Mouse (Mus musculus): ENCODE data around the gene Map3k1. TPM values are rescaled to one million over a fixed set of nuclear protein-coding genes. Genes with fewer than 3 reads are reported as not detected.

The Map3k1 gene
- 10 to 100 TPM; 82.1 to 87.5 TPM for total RNA-seq (2021)
- long read RNA-seq, experiment 1, partial matches to known transcripts, result 3 of 4 reads
- long read RNA-seq, experiment 1, other reads (novel, unspliced or antisense), result 1 of 4 reads
- long read RNA-seq, experiment 2, full-length matches to known transcripts, result 2 of 14 reads
- long read RNA-seq, experiment 2, partial matches to known transcripts, result 6 of 14 reads
- long read RNA-seq, experiment 2, other reads (novel, unspliced or antisense), result 6 of 14 reads

GRCm38 (mm10) chr13:111808637-111809465 lies at the start of gene Map3k1:
Gene Map3k1 (minus strand): TSS chr13:111808993.
- DNase-seq (ENCODE audit: low spot score in 2 of 2), result no peak

DNA sequence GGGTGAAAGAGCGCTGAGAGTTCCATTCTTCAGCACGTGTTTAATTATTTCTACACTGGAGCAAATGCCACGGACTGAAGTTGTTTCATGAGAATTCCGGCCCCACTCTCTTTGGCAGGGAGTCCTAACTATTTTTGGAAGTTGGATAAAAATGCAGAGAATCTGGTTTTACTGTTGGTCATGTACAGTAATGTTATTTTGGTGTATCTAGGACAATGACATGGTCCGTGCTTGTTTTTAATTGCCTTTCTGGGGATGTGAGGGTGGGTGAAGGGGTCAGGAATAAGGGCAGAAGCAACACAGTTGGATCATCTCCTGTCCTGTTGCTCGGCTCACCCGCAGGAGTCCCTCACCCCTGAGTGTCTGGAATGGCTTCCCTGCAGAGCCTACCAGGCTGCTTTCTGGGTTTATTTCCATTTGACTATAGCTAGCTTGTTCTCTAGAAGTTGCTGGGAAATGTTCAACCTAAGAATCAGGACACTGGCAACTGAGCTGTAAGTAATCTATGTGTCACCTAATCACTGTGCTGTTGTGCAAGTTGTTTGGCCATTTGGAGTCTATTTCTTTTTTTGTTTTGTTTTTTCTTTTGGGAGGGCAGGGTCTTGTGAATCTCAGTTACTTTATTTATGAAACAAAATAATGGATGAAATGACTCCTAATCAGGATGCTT lies 48.1 kb upstream of the Map3k1 start:
- no peak for DNase-seq (ENCODE audit: low spot score in 2 of 2)

DNA sequence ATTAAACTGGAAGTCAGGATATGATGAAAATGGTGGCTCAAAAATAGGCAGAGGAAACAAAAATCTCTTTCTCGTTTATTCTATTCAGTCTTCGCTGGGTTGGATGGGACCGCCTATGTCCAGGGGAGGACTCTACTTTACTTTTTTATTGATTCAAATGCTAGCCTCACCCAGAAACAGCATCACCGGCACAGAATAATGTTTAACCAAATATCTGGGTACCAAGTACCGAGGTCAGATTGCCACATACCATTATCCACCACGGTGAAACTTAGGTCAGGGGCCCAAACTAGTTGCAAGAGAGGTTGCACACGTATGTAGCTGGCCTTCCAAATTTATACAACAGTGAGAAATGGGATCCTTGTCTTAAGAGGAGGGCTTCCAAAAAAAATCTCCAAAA lies 47.4 kb upstream of the Map3k1 start:
- no peak for DNase-seq (ENCODE audit: low spot score in 2 of 2)

- no peak for DNase-seq (ENCODE audit: low spot score in 2 of 2)
Measured at GRCm38 (mm10) chr13:111852451-111853224, 43.8 kb upstream of the Map3k1 start.

DNA sequence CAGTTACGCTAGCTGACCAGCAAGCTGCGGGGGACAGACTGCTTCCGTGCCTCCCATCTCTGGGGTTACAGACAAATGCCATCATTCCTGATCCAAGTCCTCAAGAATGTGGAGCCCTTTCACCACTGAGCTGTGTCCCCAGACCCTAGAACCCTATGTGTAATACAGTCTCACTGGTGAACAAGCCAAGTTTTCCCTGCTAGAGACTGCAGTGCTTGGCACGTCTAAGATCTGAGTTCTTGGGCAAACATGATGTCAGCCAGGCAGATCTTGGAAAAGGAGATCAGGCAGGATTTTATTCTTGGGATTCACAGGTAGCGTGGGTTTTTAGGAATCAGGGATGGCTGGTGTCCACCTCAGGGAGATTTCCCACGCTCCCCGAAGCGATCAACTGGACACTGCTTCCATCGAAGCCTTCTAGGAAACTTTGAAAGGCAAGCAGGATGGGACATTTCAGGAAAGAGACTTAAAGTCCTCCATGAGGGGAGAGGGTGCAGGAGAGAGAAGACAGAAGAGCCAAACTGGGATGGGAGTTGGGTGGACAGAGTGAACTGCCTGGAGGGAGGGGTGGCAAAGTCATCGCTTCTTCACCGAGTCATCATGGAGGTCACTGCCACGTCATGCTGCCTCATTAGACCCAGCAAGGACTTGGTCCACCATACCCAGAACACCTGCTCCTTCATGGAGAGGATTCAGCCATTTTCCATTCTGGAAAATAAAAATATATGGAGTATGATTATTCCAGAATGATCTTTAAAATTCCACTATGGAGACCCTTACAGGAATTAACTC lies 41.4 kb upstream of the Map3k1 start:
- DNase-seq (ENCODE audit: low spot score in 2 of 2), result no peak

DNA sequence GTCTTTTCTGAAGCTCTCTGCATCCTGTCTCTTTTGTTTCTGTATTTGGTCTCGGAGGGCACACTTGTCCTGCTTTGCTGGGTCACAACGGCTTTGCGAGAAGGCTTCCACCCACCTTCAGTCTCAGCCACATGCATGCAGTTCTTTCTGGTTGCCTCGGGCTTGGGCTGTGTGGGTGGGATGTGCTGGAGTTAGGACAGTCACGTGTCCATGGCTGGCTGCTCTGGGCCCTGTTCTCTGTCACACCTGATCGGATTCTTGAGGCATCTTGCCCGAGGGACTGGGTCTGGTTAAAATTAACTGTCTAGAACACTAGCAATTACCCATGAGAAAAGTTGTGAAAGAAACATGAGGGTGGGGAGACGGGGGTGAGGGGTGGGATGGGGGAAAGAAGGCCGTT lies 36.7 kb upstream of the Map3k1 start:
- DNase-seq (ENCODE audit: low spot score in 2 of 2), result no peak

GRCm38 (mm10) chr13:111844313-111844712 lies 35.5 kb upstream of the Map3k1 start:
- DNase-seq (ENCODE audit: low spot score in 2 of 2), result no peak

DNA sequence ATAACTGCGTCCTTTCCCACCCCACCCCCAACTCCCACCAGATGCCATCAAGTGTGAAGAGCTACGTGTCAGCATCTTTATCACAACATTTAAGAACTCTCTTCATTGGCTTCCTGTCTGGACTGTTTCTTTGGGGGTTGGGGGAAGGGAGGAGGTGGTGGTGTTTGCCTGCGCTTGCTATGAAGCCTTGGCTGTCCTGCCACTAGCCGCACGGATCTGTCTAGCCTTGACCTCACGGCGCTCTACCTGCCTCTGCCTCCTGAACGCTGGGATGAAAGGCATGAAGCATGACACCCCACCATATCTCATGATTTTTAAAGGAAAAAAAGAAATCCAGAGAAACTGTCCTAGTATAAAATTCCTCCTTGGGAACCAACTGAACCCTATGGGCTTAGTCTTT lies 27.0 kb upstream of the Map3k1 start:
- DNase-seq (ENCODE audit: low spot score in 2 of 2), result no peak

- DNase-seq (ENCODE audit: low spot score in 2 of 2), result no peak
Measured at GRCm38 (mm10) chr13:111834613-111835012, 25.8 kb upstream of the Map3k1 start.

DNA sequence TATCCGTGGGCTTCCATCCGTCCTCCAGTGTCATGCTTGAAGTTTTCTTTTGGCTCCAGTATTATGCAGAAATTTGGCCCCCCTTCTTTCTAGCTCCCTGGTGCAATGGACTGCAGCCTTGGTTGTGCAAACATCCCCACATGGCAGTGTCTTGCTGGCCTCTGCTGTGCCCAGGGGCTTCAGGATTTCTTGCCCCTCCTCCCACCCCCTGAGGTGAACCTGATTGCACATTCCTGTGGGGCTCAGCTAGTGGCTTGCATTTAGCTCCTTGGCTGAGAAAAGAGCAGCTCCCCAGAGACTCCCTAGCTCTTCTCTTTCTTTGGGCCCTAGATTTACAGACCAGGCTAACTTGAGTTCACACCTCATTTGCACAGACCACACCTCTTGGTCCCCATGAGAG lies 20.7 kb upstream of the Map3k1 start:
- DNase-seq (ENCODE audit: low spot score in 2 of 2), result no peak

DNA sequence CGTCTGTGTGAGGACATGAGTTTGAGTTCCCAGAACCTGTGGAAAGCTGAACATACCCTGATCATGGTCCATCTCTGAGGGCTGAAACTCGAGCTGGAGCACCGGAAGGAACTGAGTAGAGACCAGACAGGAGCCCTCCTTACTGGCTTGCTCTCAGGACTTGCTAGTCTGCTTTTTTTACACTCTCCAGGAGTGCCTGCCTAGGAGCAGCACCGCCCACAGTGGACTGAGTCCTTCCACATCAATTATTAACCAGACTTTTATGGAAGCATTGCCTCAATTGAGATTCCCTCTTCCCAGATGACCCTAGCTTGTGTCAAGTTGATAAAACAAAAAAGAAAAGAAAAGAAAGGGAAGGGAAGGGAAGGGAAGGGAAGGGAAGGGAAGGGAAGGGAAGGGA lies 18.7 kb upstream of the Map3k1 start:
- DNase-seq (ENCODE audit: low spot score in 2 of 2), result no peak

DNA sequence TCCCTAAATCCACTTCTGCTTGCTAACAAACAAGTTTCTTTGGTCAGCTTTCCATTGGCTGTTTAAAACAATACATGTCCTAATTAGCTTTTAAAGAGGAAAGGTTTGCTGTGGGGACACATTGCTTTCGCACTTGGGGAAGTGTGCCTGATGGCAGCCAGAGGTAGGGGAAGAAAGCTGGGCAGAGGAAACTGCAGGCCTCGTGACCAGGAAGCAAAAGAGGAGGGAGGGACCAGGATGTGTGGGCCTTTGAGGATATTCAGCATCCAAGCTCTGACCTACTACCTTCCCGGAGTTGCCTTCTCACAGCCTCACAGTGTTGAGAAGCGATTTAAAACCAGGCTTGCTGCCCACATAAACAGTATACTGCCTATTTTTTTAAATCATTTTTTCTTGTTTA lies 15.4 kb upstream of the Map3k1 start:
- DNase-seq (ENCODE audit: low spot score in 2 of 2), result no peak

GRCm38 (mm10) chr13:111821727-111822375 lies 13.1 kb upstream of the Map3k1 start:
- no peak for DNase-seq (ENCODE audit: low spot score in 2 of 2)

- no peak for DNase-seq (ENCODE audit: low spot score in 2 of 2)
Measured at GRCm38 (mm10) chr13:111819618-111820385, 11.0 kb upstream of the Map3k1 start.

GRCm38 (mm10) chr13:111819106-111819505 lies 10.3 kb upstream of the Map3k1 start:
- DNase-seq (ENCODE audit: low spot score in 2 of 2), result no peak

DNA sequence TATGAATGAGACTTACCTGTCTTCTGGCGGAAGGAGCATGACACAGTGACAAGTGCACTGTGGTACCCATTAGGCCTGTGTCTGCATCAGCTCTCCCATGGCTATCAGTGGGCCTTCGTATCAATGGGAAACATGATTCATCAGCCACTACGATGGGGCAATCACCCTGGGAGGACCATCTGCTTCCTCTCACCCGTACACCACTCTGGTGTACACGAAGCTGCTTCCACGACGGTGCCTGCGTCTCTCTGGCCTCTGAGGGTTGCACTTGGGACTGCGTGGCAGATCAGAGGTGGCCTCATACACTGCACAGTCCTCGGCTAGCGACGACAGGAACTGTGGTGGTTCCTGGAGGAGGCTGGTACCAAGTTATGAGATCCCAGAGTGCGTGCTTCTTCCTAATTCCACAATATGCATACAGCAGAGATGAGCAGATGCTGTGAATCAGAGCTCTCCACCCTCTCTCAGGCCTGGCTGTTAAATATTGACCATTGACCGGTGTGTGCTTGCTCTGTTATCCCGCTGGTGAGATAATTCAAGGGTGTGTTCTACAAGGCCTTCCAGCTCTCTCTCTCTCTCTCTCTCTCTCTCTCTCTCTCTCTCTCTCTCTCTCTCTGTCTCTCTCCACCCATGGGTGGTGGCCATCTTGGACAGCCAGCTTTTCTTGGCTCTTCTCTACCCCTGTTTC lies 9.6 kb upstream of the Map3k1 start:
- no peak for DNase-seq (ENCODE audit: low spot score in 2 of 2)

GRCm38 (mm10) chr13:111817773-111818172 lies 9.0 kb upstream of the Map3k1 start:
- DNase-seq (ENCODE audit: low spot score in 2 of 2), result no peak

- no peak for DNase-seq (ENCODE audit: low spot score in 2 of 2)
Measured at GRCm38 (mm10) chr13:111816431-111816830, 7.6 kb upstream of the Map3k1 start.

- no peak for DNase-seq (ENCODE audit: low spot score in 2 of 2)
Measured at GRCm38 (mm10) chr13:111815486-111815885, 6.7 kb upstream of the Map3k1 start.
